Mouse (Mus musculus) MEL (cell line): ENCODE results near the gene Hcrt. TPM values are rescaled to one million over a fixed set of nuclear protein-coding genes. Genes with fewer than 3 reads are reported as not detected.

ENCODE experiments used
- DNase-seq: peaks from one replicate; pipeline ENCODE4 v3.0.0; 2011; ENCODE audit warnings: low read depth, low spot score
- H3K27ac ChIP-seq: 2 replicates; pipeline ENCODE4 v1.5.1; 2012; ENCODE audit warnings: low read depth, mild to moderate bottlenecking, control low read depth, low read length, moderate library complexity; ENCODE audit not compliant: control insufficient read depth
- H3K27me3 ChIP-seq, 2 experiments: fragments of 150-350 bp in 1 of 2; sonication (generic) in 1 of 2; 2 replicates each; pipeline ENCODE4 v1.6.1; 2012; ENCODE audit warnings: low read length in 2 of 2, mild to moderate bottlenecking in 2 of 2, improper control_type of control experiment in 1 of 2, moderate library complexity in 1 of 2; ENCODE audit not compliant: insufficient read depth in 2 of 2, control insufficient read depth in 1 of 2
- H3K36me3 ChIP-seq, 2 experiments: 2 replicates each; pipeline ENCODE4 v1.6.1; 2012 to 2014; ENCODE audit warnings: low read length in 2 of 2, improper control_type of control experiment in 1 of 2, inconsistent platforms in 1 of 2, mild to moderate bottlenecking in 1 of 2; ENCODE audit not compliant: insufficient read depth in 2 of 2, control insufficient read depth in 1 of 2
- H3K4me1 ChIP-seq, 2 experiments: fragments of 150-350 bp in 1 of 2; sonication (generic) in 1 of 2; 2 replicates each; pipeline ENCODE4 v1.6.1; 2012; ENCODE audit warnings: low read length in 2 of 2, improper control_type of control experiment in 1 of 2, mild to moderate bottlenecking in 1 of 2; ENCODE audit not compliant: insufficient read depth in 2 of 2, control insufficient read depth in 1 of 2
- H3K4me3 ChIP-seq, 2 experiments: fragments of 150-350 bp in 1 of 2; sonication (generic) in 1 of 2; 2 replicates each; pipeline ENCODE4 v1.5.1; 2012; ENCODE audit warnings: low read depth in 2 of 2, low read length in 2 of 2, mild to moderate bottlenecking in 2 of 2, moderate library complexity in 2 of 2, control low read depth in 1 of 2, improper control_type of control experiment in 1 of 2; ENCODE audit not compliant: control insufficient read depth in 1 of 2, insufficient read depth in 1 of 2
- H3K79me2 ChIP-seq: 2 replicates; pipeline ENCODE4 v1.6.1; 2012; ENCODE audit warnings: mild to moderate bottlenecking, low read length, moderate library complexity; ENCODE audit not compliant: control insufficient read depth, poor library complexity, insufficient read depth
- H3K9ac ChIP-seq: 2 replicates; pipeline ENCODE4 v1.6.1; 2012; ENCODE audit warnings: low read depth, mild to moderate bottlenecking, control low read depth, low read length, moderate library complexity; ENCODE audit not compliant: control insufficient read depth, poor library complexity, severe bottlenecking
- H3K9me3 ChIP-seq: fragments of 150-350 bp; sonication (generic); replicated peaks from 2 replicates; pipeline ENCODE4 v1.6.1; 2012; ENCODE audit warnings: mild to moderate bottlenecking, low read length, improper control_type of control experiment, moderate library complexity; ENCODE audit not compliant: insufficient read depth
- E2F4 ChIP-seq: IDR thresholded peaks from 2 replicates; pipeline ENCODE4 v1.6.1; 2011; ENCODE audit warnings: low read depth, low read length, improper control_type of control experiment, borderline replicate concordance
- ELF1 ChIP-seq: IDR thresholded peaks from 2 replicates; pipeline ENCODE4 v1.6.1; 2014; ENCODE audit warnings: low read depth, mild to moderate bottlenecking, inconsistent platforms, low read length, improper control_type of control experiment, moderate library complexity
- EP300 ChIP-seq, 2 experiments: IDR thresholded peaks; 2 replicates each; pipeline ENCODE4 v1.6.1; 2011; ENCODE audit warnings: improper control_type of control experiment in 2 of 2, low read length in 2 of 2, low read depth in 1 of 2, mild to moderate bottlenecking in 1 of 2
- GABPA ChIP-seq: IDR thresholded peaks from 2 replicates; pipeline ENCODE4 v1.6.1; 2012; ENCODE audit warnings: low read depth, mild to moderate bottlenecking, inconsistent platforms, low read length, improper control_type of control experiment, moderate library complexity
- GATA1 ChIP-seq: IDR thresholded peaks from 2 replicates; pipeline ENCODE4 v1.6.1; 2011; ENCODE audit warnings: low read depth, low read length, improper control_type of control experiment
- HCFC1 ChIP-seq: IDR thresholded peaks from 2 replicates; pipeline ENCODE4 v1.6.1; 2012; ENCODE audit warnings: low read depth, mild to moderate bottlenecking, inconsistent platforms, low read length, improper control_type of control experiment, moderate library complexity
- KAT2A ChIP-seq: conservative IDR thresholded peaks from 2 replicates; pipeline ENCODE4 v1.6.1; 2012; ENCODE audit warnings: low read depth, low read length, improper control_type of control experiment, inconsistent platforms
- MAX ChIP-seq: IDR thresholded peaks from 2 replicates; pipeline ENCODE4 v1.6.1; 2011; ENCODE audit warnings: low read length, improper control_type of control experiment
- MAZ ChIP-seq: IDR thresholded peaks from 2 replicates; pipeline ENCODE4 v1.6.1; 2012; ENCODE audit warnings: low read depth, mild to moderate bottlenecking, inconsistent platforms, low read length, improper control_type of control experiment
- MEF2A ChIP-seq: IDR thresholded peaks from 2 replicates; pipeline ENCODE4 v1.6.1; 2014; ENCODE audit warnings: low read depth, mild to moderate bottlenecking, inconsistent platforms, low read length, improper control_type of control experiment; ENCODE audit not compliant: poor library complexity, insufficient replicate concordance, severe bottlenecking; ENCODE audit errors: extremely low read depth
- MXI1 ChIP-seq: IDR thresholded peaks from 2 replicates; pipeline ENCODE4 v1.6.1; 2011; ENCODE audit warnings: mild to moderate bottlenecking, low read depth, low read length, improper control_type of control experiment
- MYC ChIP-seq: IDR thresholded peaks from 2 replicates; pipeline ENCODE4 v1.6.1; 2011; ENCODE audit warnings: low read depth, mild to moderate bottlenecking, low read length, improper control_type of control experiment, moderate library complexity
- NELFE ChIP-seq: IDR thresholded peaks from 2 replicates; pipeline ENCODE4 v1.6.1; 2011; ENCODE audit warnings: low read depth, low read length, improper control_type of control experiment
- POLR2A ChIP-seq, 2 experiments: IDR thresholded peaks; 2 replicates each; pipeline ENCODE4 v1.6.1; 2011 to 2012; ENCODE audit warnings: low read length in 2 of 2, mild to moderate bottlenecking in 2 of 2, control low read depth in 1 of 2, improper control_type of control experiment in 1 of 2, low read depth in 1 of 2, moderate library complexity in 1 of 2; ENCODE audit not compliant: control insufficient read depth in 1 of 2, insufficient read depth in 1 of 2, poor library complexity in 1 of 2
- RAD21 ChIP-seq: IDR thresholded peaks from 2 replicates; pipeline ENCODE4 v1.6.1; 2011; ENCODE audit warnings: mild to moderate bottlenecking, low read depth, low read length, improper control_type of control experiment
- RCOR1 ChIP-seq: IDR thresholded peaks from 2 replicates; pipeline ENCODE4 v1.6.1; 2012; ENCODE audit warnings: low read depth, mild to moderate bottlenecking, inconsistent platforms, low read length, improper control_type of control experiment
- SIN3A ChIP-seq: IDR thresholded peaks from 2 replicates; pipeline ENCODE4 v1.6.1; 2012; ENCODE audit warnings: low read length, improper control_type of control experiment, inconsistent platforms
- TCF12 ChIP-seq: IDR thresholded peaks from 2 replicates; pipeline ENCODE4 v1.6.1; 2014; ENCODE audit warnings: low read depth, mild to moderate bottlenecking, inconsistent platforms, low read length, improper control_type of control experiment, moderate library complexity
- USF2 ChIP-seq, 2 experiments: IDR thresholded peaks; 2 replicates each; pipeline ENCODE4 v1.6.1; 2011 to 2012; ENCODE audit warnings: improper control_type of control experiment in 2 of 2, low read length in 2 of 2, borderline replicate concordance in 1 of 2, inconsistent platforms in 1 of 2, low read depth in 1 of 2, mild to moderate bottlenecking in 1 of 2; ENCODE audit not compliant: insufficient read depth in 1 of 2
- ZC3H11A ChIP-seq: IDR thresholded peaks from 2 replicates; pipeline ENCODE4 v1.6.1; 2012; ENCODE audit warnings: low read depth, mild to moderate bottlenecking, inconsistent platforms, low read length, improper control_type of control experiment
- ZKSCAN1 ChIP-seq: IDR thresholded peaks from 2 replicates; pipeline ENCODE4 v1.6.1; 2012; ENCODE audit warnings: low read depth, mild to moderate bottlenecking, inconsistent platforms, low read length, improper control_type of control experiment, moderate library complexity
- ZMIZ1 ChIP-seq: IDR thresholded peaks from 2 replicates; pipeline ENCODE4 v1.6.1; 2012; ENCODE audit warnings: low read depth, mild to moderate bottlenecking, inconsistent platforms, low read length, improper control_type of control experiment, moderate library complexity
- polyA plus RNA-seq, 2 experiments: library from polyadenylated mRNA; stranded (reverse) in 1 of 2; unstranded in 1 of 2; fragments of >175 nt in 1 of 2; fragments of >200 nt in 1 of 2; gene quantifications; 2 replicates each; pipeline versions ENCODE4 v1.2.1 to v1.2.4; 2012; ENCODE audit warnings: low replicate concordance in 2 of 2, low read depth in 1 of 2; ENCODE audit not compliant: insufficient read length in 2 of 2, insufficient read depth in 1 of 2, missing spikeins in 1 of 2
- total RNA-seq: library from RNA; depleted of rRNA; stranded (reverse); fragments of 300-350 nt; gene quantifications from 2 replicates; pipeline ENCODE4 v1.2.3, GENCODE M21; 2012

The Hcrt gene
- total and polyA plus RNA-seq, 3 experiments = not detected

GRCm38 (mm10) chr11:100775921-100776320, 13.2 kb upstream of the Hcrt start:
- Histone ChIP-seq H3K27ac (no peak overlapping the region), H3K4me1 (peaks cover 0 to 3% of the 10 kb centered on the region in 2 experiments; a peak in 2 of 4 replicates), H3K79me2 (no peaks in the 10 kb centered on the region), H3K9ac (no peak overlapping the region), H3K4me3 (no peak overlapping the region), H3K9me3 (no peaks in the 10 kb centered on the region), H3K27me3 (no peaks in the 10 kb centered on the region), H3K36me3 (peaks cover 0 to 2% of the 10 kb centered on the region in 2 experiments; a peak in 1 of 4 replicates)
- TF ChIP-seq MEF2A = no peak
- TF ChIP-seq ZMIZ1 = no peak
- no peak for TF ChIP-seq RAD21
- no peak for TF ChIP-seq ZC3H11A
- TF ChIP-seq USF2 (IDR thresholded peaks at IDR 0.05; ENCODE audit: borderline replicate concordance in 1 of 2, insufficient read depth in 1 of 2, low read depth in 1 of 2, low read length in 2 of 2) = no peak
- TF ChIP-seq GATA1 = no peak
- DNase-seq = no peak

GRCm38 (mm10) chr11:100774261-100774660, 11.5 kb upstream of the Hcrt start:
- peaks cover 0 to 5% of the 10 kb centered on the region in 2 experiments; a peak in 3 of 4 replicates for H3K4me1 ChIP-seq
- H3K4me3 ChIP-seq = no peak overlapping the region
- H3K27me3 ChIP-seq = no peaks in the 10 kb centered on the region
- H3K9me3 ChIP-seq = no peaks in the 10 kb centered on the region
- H3K27ac ChIP-seq = no peak overlapping the region
- no peaks in the 10 kb centered on the region; the same call in 1 of the 2 replicates for H3K79me2 ChIP-seq
- H3K9ac ChIP-seq = no peak overlapping the region
- DNase-seq = peak; percentile 53
- H3K36me3 ChIP-seq = peaks cover 0 to 2% of the 10 kb centered on the region in 2 experiments; a peak in 1 of 4 replicates
- no peak for TF ChIP-seq KAT2A
- TF ChIP-seq GABPA = no peak
- TF ChIP-seq POLR2A (IDR thresholded peaks at IDR 0.05; ENCODE audit: control insufficient read depth in 1 of 2, insufficient read depth in 1 of 2, low read depth in 1 of 2, low read length in 2 of 2, poor library complexity in 1 of 2) = no peak
- peak; percentile 37; the same call in 1 of the 2 replicates for TF ChIP-seq NELFE

- DNase-seq = peak; percentile 95
- H3K9ac ChIP-seq = peak within 1 kb of the TSS; percentile 75
- no peaks in the 10 kb centered on the region; the same call in 1 of the 2 replicates for H3K79me2 ChIP-seq
- peak within 1 kb of the TSS; percentile 76 to 98 for H3K4me3 ChIP-seq
- peak within 1 kb of the TSS; percentile 43 for H3K27ac ChIP-seq
- no peaks in the 10 kb centered on the region for H3K9me3 ChIP-seq
- TF ChIP-seq MAZ = peak; percentile 90
- TF ChIP-seq RCOR1 = no peak
- peak; percentile 38; the same call in 1 of the 2 replicates for TF ChIP-seq MYC
- peak; percentile 77 for TF ChIP-seq ELF1
- TF ChIP-seq EP300 (IDR thresholded peaks at IDR 0.05; ENCODE audit: low read depth in 1 of 2, low read length in 2 of 2) = 0 out of 4 replicates have a peak, but pooled peaks of 1 of the 2 experiments have one; percentile 18
- no peak for TF ChIP-seq E2F4
- TF ChIP-seq TCF12 = 0 out of 2 replicates have a peak, but pooled peaks have one; percentile 9
- TF ChIP-seq NELFE = peak; percentile 34; the same call in 1 of the 2 replicates
- 0 out of 2 replicates have a peak, but pooled peaks have one; percentile 11 for TF ChIP-seq ZMIZ1
- TF ChIP-seq ZKSCAN1 = no peak
- no peak for TF ChIP-seq MAX
- TF ChIP-seq SIN3A = peak; percentile 100
- peak; percentile 89 for TF ChIP-seq HCFC1
- TF ChIP-seq MXI1 = peak; percentile 77
- TF ChIP-seq POLR2A (IDR thresholded peaks at IDR 0.05; ENCODE audit: control insufficient read depth in 1 of 2, insufficient read depth in 1 of 2, low read depth in 1 of 2, low read length in 2 of 2, poor library complexity in 1 of 2) = peak in 1 of 2 experiments; percentile 69; a peak in 2 of 4 replicates
- no peaks in the 10 kb centered on the region for H3K36me3 ChIP-seq
- H3K27me3 ChIP-seq = no peaks in the 10 kb centered on the region
- H3K4me1 ChIP-seq = peaks cover 0 to 5% of the 10 kb centered on the region in 2 experiments; a peak in 2 of 4 replicates
These were observed 8.1 kb upstream of the Hcrt start, which contains the start of gene Ghdc for GRCm38 (mm10) chr11:100770646-100771408. TSS of gene Ghdc (minus strand) at chr11:100770957.
